Mouse (Mus musculus) left cerebral cortex, adult 9 months (tissue): ENCODE results near the gene Tbc1d8.
A peak's percentile ranks its signal among the peaks of the same experiment; 100 is the strongest.

Source experiments
- DNase-seq, 2 experiments: peaks; one replicate each; pipeline ENCODE4 v3.0.0; 2022; ENCODE audit warnings: low spot score in 2 of 2

Tbc1d8 gene

GRCm38 (mm10) chr1:39478896-39479200 is 293 bp upstream of the Tbc1d8 start:
- DNase-seq = no peak

DNA sequence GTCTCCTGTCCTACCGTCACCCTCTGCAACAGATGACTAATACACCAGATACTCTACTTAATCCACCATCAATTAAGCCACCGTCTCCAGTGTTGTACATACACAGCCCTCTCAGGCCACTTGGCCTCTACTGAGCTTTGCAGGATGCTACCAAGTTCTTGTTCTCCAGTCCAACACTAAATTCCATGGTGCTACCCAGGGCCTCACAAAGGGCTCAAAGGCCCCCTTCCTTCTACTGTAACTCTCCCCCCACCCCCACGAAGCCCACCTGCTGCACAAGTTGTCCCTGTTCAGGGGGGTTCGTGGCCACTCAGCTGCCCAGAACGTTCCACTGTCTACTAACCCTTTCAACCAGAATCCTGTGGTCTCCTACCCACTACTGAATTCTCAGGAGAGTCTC is 1.5 kb downstream of the Tbc1d8 start:
- no peak for DNase-seq

DNA sequence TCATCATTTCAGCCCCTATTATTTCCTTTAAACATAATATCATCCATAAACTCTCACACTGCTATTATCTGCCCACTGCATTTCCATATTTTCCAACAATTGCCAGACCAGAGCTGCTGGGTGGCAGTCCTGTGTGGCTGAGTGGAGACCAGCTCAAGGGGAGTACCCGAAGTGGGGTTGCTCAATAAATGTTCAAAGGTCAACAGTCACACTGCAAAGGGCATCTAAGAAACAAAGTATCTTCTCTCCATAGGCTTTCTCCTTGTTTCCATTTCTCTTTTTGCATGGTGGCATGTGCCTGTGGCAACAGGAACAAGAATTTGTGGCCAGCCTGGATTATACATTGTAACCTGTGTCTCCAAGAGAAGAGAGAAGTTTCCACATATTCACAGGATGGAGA is 2.2 kb downstream of the Tbc1d8 start:
- DNase-seq = no peak

- DNase-seq = no peak
These were observed 4.0 kb downstream of the Tbc1d8 start for GRCm38 (mm10) chr1:39474516-39474915.

DNA sequence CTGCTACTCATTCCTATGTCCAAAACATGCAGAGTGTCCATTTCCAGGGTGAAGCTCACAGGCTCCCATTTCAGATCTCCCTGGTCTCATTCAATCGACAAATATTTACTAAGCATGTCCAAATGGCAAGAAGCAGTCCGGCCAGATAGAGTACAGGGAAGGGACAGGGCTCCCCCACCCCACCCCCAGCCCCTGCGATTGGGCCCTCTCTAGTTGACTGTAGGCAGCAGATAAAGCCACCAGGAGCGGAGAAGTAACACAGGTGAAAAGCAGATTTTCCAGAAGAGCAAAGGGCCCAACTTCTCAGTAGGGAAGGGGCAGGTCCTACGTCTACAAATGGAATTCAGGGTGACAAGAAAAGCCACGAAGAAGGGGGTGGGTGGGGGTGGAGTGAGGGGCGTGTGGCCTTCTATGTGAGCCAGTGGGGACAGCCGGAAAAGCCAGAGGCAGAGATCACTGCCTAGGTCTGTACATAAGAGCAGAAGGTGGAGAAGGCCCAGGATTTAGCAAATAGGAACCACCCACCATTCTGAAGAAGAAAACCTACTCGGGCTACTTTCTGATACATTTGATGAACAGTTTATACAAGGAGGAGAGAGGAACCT is 7.2 kb downstream of the Tbc1d8 start:
- no peak for DNase-seq

DNA sequence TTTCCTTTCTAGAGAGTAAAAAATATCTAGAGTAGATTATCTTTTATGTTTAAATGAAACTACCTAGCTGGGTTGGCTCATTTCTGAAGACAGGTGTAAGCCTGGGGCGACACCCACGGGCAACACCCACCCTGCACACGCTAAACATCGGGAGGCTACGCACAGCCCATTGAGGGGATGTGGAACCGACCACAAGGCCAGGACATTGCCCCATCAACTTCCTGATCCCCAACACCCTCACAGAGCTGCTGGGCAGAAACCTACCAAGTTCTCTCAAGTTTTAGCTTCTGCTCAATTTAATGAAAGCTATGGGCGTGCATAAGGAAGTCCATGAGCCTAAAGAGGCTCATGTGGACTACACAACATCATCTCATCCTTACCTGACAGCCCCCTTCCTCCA is 9.6 kb downstream of the Tbc1d8 start:
- DNase-seq = no peak

DNA sequence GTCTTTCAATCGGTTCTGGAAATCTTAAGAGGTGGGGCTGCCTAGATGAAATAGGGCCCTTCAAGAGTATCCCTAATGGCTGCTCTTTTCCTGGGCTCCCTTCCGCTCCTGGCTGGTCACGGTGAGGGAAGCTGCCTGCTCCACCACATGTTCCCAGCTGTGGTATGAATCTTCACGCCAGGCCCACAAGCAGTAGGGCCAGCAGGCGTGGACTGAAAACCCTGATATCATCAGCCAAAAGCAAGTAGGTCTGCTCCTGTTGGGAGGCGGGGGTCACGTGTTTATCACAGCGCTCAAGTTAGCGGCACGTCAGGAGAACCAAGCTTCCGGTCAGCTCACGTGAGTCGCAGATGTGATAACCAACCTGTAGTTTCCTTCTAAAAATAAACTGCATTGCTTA is 12.0 kb downstream of the Tbc1d8 start:
- no peak for DNase-seq

DNA sequence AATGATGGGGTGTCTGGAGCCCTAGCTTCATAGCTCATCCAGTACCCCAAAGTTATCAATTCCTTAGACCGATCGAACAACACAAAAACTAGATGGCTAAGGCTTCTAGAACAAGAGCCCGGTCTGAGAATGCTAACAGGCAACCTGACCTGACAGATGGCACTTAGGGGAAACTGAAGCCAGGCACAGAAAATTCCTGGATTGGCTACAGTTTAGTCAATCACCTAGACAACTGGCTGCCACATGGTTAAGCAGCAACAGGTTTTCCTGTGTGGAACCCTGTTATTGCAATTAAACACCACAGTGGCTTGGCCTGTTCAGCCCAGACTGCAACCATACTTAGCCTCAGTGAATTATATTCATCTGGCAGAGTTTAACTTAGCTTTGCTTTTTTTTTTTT is 13.8 kb downstream of the Tbc1d8 start:
- DNase-seq = no peak

- DNase-seq = no peak
These were observed 15.6 kb downstream of the Tbc1d8 start for GRCm38 (mm10) chr1:39462937-39463444.

DNA sequence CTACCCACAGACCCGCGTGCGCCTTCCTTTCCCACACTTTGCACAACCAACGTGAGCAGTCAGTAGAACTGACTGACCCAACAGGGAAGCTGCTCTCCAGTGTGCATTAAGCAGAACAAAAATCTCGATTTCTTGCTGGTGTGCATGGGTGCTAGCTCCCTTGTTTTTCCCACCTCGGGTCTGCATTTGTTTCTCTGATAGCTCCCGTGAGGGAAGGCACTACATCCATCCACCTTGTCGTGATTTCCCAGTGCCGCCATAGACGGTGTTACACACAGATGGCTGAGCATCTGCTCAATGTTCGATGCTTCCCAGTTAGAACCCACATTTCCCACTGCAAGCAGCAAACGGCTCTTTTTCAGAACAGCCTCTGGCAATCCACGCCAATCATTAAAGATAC is 16.5 kb downstream of the Tbc1d8 start:
- peak in 1 of 2 experiments; percentile 61 for DNase-seq

DNA sequence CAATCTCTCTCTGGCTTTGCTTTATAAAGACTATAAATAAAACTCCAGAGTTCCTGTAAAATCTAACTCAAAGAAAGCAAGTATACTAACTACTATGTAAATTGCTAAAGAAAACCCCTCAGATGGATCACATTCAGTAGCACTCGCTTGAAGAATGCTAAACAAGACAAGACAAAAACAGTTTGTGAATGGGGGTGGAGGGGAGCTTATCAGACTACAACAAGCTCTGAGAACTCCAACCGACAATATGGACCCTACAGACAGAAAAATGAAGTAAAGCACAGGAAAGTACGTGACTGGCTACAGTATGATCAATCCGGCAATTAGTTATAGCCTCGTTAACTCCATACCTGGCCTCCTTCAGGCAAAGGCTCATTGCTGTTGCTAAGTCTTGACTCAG is 18.1 kb downstream of the Tbc1d8 start:
- DNase-seq = no peak

GRCm38 (mm10) chr1:39457887-39458874 is 20.4 kb downstream of the Tbc1d8 start:
- DNase-seq = no peak

DNA sequence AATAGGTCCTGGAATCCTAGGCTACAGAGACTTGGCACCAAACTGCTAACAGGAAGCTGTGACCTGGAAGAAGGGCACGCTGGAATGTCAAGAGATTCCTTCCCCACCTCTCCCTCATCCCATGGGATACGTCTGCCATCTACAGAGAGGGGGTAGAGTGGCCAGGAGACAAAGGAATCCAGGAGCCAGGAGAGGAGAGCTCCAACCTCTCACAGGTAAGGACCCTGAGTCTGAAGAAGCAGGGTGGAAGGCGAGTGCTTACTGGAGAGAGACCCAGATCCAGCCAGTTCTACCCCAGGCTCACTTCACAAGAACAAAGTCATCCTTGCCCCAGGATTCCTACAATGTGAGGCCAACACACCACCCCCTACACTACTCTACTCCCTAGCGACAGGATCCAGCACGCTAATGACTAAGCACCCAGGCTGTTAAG is 22.1 kb downstream of the Tbc1d8 start:
- no peak for DNase-seq

DNA sequence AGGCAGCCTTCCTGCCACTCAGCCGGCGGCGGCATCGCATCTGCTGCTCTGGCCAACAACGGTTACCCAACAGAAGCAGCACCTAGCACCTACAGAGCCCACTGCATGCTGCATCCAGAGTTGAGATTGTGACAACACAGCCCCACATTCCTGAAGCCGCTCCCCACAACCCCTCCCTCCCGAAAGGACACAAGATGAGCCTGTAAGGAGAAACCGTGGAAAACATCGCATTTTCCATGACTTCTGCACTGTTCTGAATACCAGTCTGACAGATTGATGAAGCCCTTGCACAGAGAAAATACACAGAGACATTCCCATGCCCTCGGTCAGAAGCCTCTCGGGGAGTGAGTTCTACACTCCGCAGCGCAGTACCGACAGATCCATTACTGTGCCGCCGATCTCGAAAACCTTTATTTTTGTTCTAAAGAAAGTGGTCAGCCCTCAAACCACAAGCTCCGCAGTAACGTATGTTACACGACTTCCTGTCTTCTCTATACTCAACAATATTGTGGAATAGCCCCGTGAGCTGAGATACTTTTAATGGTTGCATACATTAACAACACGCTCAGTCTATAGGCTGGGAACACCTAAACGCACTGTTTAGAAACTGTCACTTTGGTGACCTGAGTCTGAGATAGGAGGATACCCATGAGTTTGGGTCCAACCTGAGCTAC is 23.1 kb downstream of the Tbc1d8 start:
- no peak for DNase-seq

DNA sequence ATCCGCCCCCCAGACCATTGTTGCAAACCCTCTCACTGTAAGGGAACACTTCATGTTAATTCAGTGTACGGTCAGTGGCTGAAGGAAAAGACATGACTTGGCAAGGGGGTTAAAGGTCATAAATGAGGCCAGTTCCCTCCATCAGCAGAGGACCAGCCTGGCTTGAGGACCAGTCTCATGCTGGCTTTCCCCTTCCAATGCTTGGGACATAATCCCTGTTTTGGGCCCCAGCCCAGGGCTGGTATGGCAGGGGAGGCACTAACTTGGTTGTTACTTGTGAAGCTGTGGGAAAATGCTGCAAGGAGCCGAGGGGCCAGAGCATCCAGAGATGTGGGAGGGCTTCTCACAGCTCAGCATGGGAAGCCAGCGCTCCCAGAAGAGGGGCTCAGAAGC is 23.8 kb downstream of the Tbc1d8 start:
- DNase-seq = no peak

GRCm38 (mm10) chr1:39454108-39454782 is 24.3 kb downstream of the Tbc1d8 start:
- DNase-seq = no peak

- DNase-seq = no peak
These were observed 26.4 kb downstream of the Tbc1d8 start for GRCm38 (mm10) chr1:39452203-39452602.

DNA sequence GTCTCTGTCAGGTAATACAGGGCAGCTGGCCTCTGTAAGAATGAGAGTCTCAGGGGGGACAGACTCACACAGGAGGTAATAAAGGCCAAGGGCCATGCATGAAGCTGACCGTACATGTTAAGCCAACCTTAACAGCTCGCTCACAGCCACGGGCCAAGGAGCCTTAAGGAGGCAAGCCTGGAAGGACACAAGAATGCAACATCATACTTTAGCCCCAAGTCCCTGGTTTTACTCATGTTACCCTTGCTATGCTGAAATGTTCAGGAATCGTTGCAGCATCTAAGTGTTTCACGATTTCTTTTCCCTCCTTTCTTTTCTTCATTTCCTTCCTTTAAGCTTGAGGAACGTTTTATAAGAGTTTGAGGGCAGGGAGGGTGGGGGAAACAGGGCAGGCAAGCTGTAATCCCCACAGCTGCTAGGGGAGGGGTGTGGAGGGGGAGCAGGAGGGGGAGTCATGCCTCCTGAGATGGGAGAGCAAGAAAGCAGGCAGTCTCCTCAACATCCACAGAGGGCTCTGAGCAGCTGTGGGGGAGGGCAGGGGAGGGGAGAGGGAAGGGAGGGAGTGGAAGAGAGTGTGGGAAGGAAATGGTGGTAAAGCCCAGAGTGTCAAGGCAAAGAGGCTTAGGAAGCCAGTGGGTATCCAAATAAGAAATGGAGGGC is 28.4 kb downstream of the Tbc1d8 start:
- no peak for DNase-seq

DNA sequence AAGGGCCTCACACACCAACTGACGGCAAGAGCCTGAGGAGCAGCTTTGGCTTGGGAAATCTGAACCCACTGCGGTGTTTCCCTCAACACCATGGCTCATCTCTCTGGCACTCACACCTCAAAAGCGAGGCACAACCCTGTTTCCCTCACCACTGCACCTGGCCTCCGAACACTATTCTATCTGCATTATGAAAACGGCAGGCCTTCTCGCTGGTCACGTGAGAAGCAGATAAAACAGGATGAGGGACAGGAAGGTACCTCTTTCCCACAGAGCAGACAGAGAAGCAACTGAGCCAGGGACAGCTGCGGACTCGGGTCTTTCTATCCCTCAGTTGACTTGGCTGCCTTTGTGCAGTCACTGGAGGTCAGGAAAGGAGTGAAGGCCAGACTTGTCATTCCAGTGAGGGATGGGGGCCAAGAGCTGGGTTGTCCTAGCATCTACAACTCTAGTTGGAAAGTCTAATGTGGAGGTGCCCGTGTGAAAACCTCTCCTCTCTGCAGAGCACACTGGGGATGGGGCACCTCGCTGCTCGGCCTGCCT is 29.2 kb downstream of the Tbc1d8 start:
- DNase-seq = no peak

DNA sequence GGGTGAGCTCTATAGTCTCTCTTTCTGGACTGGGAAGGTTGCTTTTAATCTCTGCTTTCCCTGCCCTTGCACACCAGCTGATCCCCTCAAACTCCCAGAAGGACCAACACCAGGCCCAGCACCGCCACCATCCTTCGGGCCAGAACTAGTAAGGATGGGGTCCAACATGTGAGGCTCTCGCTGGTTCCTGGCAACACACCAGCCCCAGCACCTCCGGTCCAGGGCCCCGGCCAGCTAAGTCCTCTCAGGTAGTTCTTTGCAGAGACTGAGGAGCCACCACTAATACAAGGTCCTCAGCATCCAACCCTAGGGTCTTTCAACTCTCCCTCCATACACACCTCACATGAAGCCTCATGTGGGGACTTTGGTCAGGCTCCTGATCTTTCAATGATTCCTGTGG is 29.7 kb downstream of the Tbc1d8 start:
- no peak for DNase-seq

DNA sequence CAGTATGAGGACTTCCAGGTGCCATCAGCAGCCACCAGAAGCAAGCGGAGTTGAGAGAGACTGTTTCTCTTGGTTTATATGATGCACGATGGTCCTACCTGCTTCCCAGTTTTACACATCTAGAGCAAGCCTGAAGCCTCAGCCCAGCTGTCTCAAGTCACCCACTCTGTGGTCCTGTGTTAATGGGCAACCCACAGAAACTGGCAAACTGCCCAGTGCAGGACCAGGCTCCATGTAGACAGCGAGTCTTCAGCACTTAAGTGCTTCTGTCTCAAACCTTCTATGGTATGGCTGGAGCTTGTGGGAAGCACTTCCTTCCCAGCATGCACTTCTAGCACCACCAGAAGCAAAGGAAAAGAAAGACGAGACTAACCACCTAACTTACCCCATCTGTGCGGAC is 30.3 kb downstream of the Tbc1d8 start:
- no peak for DNase-seq
